Mouse (Mus musculus) G1E-ER4 (cell line): Measurements from ENCODE around the gene Vmp1. TPM values are rescaled to one million over a fixed set of nuclear protein-coding genes. Genes with fewer than 3 reads are reported as not detected.

Experiments used
- GATA1 ChIP-seq: IDR thresholded peaks from one replicate; pipeline ENCODE4 v1.8.0; 2012; ENCODE audit warnings: low read length, inconsistent platforms
- polyA plus RNA-seq: library from polyadenylated mRNA; stranded (reverse); fragments of >175 nt; gene quantifications from 2 replicates; pipeline ENCODE4 v1.2.3, GENCODE M21; 2012

Vmp1 gene
- polyA plus RNA-seq, 1 experiment = 25.3 TPM

- TF ChIP-seq GATA1 = no peak
Observed at GRCm38 (mm10) chr11:86603719-86604118, 79.9 kb downstream of the Vmp1 start.

GRCm38 (mm10) chr11:86602116-86602515 lies 81.5 kb downstream of the Vmp1 start:
- TF ChIP-seq GATA1 = no peak

- TF ChIP-seq GATA1 = no peak
Observed at GRCm38 (mm10) chr11:86600209-86600557, 83.5 kb downstream of the Vmp1 start.

- no peak for TF ChIP-seq GATA1
Observed at GRCm38 (mm10) chr11:86599378-86600208, 84.0 kb downstream of the Vmp1 start.

GRCm38 (mm10) chr11:86598572-86598971 lies 85.1 kb downstream of the Vmp1 start:
- TF ChIP-seq GATA1 = no peak

GRCm38 (mm10) chr11:86598154-86598553 lies 85.5 kb downstream of the Vmp1 start:
- no peak for TF ChIP-seq GATA1

- TF ChIP-seq GATA1 = no peak
Observed at GRCm38 (mm10) chr11:86596976-86597375, 86.7 kb downstream of the Vmp1 start.

- no peak for TF ChIP-seq GATA1
Observed at GRCm38 (mm10) chr11:86596187-86596960, 87.3 kb downstream of the Vmp1 start.

GRCm38 (mm10) chr11:86595366-86595765 lies 88.3 kb downstream of the Vmp1 start:
- no peak for TF ChIP-seq GATA1

- no peak for TF ChIP-seq GATA1
Observed at GRCm38 (mm10) chr11:86594188-86594876, 89.3 kb downstream of the Vmp1 start.

GRCm38 (mm10) chr11:86593443-86593842 lies 90.2 kb downstream of the Vmp1 start:
- TF ChIP-seq GATA1 = no peak

GRCm38 (mm10) chr11:86592993-86593392 lies 90.6 kb downstream of the Vmp1 start:
- peak; percentile 45 for TF ChIP-seq GATA1

- TF ChIP-seq GATA1 = no peak
Observed at GRCm38 (mm10) chr11:86591931-86592616, 91.6 kb downstream of the Vmp1 start.

- TF ChIP-seq GATA1 = no peak
Observed at GRCm38 (mm10) chr11:86591301-86591845, 92.3 kb downstream of the Vmp1 start.

GRCm38 (mm10) chr11:86590579-86590978 lies 93.1 kb downstream of the Vmp1 start:
- no peak for TF ChIP-seq GATA1
